Mouse (Mus musculus): ENCODE measurements at regions not wholly inside any gene's neighbourhood (a gene's known extent, or its start where the extent isn't known, plus 50 kb on each side); places are given as distances from the start of the nearest gene placed in this dataset.
"Not testable (repeated sequence)": the region's sequence is repeated elsewhere in the genome, so short reads cannot be mapped to it uniquely, and the experiment has no call there.

DNA sequence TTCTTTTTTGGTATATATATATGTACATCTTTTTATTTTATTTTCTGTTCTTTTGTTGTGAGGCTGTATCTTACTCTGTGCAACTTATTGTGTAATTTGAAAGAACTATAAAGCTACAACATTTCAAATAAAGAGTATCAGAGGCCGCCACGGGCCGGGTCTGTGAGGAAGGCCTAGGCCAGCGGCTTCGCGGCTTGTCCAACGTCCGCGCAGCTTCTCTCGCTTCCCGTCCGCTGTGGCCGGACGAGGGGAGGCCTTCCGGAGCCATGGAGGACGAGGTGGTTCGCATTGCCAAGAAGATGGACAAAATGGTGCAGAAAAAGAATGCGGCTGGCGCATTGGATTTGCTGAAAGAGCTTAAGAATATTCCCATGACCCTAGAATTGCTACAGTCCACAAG is 167.4 kb downstream of the Kif21a start:
- not testable (repeated sequence) for DNase-seq (ENCODE audit: low spot score)

DNA sequence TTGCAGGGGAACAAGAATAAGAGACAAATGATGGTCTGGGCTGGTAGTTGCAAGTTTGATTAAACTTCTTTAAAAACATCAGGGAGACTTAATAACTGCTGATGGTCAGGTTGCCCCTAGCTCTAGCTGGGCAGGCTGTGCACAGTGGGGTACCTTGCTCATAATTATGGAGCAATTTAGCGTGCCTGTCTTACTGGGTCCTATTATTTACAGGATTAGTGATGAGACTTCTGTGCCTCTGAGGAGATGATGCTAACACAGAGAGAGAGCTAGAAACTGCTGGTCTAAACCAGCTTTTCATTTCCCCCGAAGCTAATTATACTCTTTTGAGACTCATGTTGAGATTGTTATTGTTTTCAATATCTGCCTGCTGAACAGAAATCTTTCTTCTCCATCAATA is 180.3 kb downstream of the Kif21a start:
- no peak for DNase-seq (ENCODE audit: low spot score)

DNA sequence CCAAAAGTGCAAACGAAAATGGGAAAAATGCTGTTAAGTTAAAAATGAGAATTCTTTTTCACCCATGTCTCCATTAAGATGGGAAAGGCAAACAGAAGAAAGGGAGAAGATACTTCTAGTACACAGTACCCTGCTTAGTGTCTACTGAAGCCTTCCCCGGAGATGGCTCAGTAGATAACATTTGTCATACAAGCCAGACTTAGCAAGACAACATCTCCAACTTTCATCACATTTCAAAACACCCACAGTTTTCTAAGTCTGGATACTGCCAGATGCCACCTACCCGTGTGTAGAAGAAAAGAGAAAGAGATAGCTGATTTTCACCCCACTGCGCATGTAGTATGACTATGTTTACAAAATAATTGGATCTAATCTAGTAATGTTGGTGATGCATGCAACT is 174.5 kb upstream of the Cpne8 start:
- DNase-seq (ENCODE audit: low spot score): not testable (repeated sequence)

DNA sequence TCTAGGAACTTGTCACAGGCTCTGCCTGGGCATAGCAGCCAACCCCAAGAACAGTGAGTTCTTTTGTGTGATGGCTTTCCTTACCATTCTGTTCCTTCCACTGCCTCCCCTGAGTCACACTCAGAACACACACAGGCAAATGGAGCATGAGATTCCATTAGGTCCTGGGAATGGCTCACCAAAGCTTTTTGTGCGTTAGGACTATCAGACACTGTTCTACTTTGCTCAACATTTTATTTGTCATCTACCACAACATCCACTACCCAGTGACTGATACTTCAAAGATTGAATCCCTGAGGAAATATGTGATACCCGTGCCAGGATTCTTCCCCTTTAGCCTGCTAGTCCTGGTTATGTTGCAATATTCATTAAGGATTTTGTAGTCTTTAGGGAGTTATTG is 172.8 kb upstream of the Cpne8 start:
- DNase-seq (ENCODE audit: low spot score): no peak

DNA sequence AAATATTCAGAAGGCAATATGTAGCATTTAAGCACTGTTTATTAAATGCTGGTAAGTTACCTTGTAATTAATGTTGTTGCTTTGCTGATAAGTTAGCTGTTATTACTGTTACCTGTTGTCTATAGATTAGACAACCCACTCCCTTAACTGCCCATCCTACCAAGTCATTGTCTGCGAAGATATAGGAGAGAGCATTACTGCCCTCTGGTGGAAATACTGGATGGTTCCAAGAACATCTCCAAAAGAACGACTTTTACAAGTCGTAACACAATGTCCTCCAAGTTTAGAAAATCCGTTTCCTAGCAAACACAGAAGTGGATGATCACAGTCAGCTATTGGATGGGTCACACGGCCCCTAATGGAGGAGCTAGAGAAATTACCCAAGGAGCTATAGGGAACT is 162.2 kb upstream of the Cpne8 start:
- DNase-seq (ENCODE audit: low spot score): peak; percentile 4

GRCm38 (mm10) chr15:90835586-90835985 is 156.4 kb upstream of the Cpne8 start:
- DNase-seq (ENCODE audit: low spot score): no peak

GRCm38 (mm10) chr15:90827816-90828215 is 148.6 kb upstream of the Cpne8 start:
- DNase-seq (ENCODE audit: low spot score): no peak

- no peak for DNase-seq (ENCODE audit: low spot score)
Observed at GRCm38 (mm10) chr15:90822306-90822705, 143.1 kb upstream of the Cpne8 start.

- no peak for DNase-seq (ENCODE audit: low spot score)
Observed at GRCm38 (mm10) chr15:90819949-90820655, 140.9 kb upstream of the Cpne8 start.

GRCm38 (mm10) chr15:90818161-90818560 is 138.9 kb upstream of the Cpne8 start:
- DNase-seq (ENCODE audit: low spot score): no peak

DNA sequence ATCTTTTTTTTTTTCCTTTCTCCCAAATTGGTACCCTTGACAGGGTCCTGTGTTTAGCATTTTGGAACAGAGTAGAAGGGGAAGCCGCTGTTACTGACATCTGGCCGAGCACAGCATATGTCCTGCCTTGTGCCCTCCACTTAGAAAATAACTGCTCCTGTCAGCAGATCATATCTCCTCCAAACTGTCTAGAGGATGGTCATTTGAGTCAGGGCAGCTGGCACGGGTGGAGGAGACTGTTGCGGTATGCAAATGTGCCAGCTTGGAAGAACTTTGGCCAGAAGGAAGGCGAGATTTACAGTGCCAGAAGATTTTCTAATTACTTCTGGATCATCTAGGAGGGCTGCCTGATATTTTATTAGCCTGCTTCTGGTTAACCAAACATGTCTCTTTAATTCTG is 134.7 kb upstream of the Cpne8 start:
- DNase-seq (ENCODE audit: low spot score): no peak

GRCm38 (mm10) chr15:90810341-90810740 is 131.1 kb upstream of the Cpne8 start:
- no peak for DNase-seq (ENCODE audit: low spot score)

DNA sequence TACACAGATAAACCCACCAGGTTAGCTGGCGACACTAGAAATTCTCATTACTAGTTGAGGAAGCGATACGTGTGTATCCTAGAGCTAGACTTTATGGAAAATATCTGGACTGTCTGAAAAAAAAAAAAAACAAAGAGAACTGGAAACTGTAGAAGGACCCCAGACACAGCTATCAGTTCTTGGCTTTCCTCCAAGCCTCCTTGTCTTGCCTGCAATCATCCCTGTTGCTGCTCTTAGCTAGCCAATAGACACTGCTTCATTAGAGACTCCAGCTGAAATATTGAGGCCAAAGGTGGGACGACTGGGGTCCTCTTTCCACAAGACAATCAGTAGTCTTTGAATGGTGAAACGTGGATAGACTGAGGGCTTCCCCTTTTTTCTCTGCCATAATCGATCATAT is 129.0 kb upstream of the Cpne8 start:
- no peak for DNase-seq (ENCODE audit: low spot score)

DNA sequence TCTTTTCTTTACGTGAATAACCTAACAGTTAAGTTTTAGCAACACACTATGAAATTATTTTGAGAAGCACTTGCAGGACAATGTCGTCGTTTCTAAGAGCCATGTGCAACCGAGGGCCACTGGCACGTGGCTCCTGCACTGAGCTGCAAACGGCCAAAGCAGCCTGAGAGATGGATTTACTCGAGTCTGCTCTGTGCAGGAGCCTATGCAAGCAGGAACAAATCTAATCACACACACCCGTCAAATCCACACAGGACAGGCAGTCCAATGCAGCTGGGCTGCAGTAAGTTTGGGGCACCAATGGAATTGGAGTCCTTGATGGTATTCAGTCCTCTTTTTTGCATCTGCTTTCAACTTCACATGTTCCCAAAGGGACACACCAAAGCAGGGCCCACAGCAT is 118.8 kb upstream of the Cpne8 start:
- no peak for DNase-seq (ENCODE audit: low spot score)

DNA sequence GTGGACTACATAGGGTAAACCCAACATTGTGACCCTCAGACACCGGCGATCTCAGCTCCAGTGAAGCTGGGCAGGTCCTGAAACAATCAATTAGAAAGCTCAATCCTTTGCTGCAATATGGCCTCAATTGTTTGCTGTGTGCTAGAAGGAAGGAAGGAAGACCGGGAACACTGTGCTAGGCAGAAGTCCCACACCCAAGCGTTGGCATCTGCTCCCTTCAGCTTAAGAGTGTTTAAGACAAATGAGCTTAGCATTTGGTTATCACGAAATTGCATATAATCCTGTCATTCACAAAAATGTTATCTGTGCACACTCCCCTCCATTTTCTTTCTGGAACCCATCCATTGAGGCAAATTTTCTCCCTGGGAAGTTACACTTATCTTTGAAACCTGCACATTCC is 110.7 kb upstream of the Cpne8 start:
- no peak for DNase-seq (ENCODE audit: low spot score)

DNA sequence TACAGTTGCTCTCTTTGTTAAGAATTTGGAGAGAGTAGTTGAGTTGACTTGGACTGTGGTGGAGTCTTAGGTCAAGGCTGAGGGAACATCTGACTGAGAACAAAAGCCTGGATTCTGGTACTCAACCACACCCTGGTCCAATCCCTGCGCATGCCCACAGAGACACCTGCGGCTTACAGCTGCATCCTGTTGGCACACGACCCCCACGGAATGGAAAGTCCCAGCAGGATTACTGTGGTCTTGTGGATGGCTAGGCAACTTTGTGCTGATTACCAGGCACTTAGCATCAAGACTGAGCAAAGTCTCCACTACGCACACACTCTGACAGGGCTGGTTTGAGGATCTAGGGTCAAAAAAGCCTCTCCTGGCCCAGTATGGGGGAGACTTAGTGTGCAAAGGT is 105.5 kb upstream of the Cpne8 start:
- no peak for DNase-seq (ENCODE audit: low spot score)

GRCm38 (mm10) chr15:90767521-90767920 is 88.3 kb upstream of the Cpne8 start:
- no peak for DNase-seq (ENCODE audit: low spot score)

GRCm38 (mm10) chr15:90764501-90764900 is 85.3 kb upstream of the Cpne8 start:
- DNase-seq (ENCODE audit: low spot score): not testable (repeated sequence)

DNA sequence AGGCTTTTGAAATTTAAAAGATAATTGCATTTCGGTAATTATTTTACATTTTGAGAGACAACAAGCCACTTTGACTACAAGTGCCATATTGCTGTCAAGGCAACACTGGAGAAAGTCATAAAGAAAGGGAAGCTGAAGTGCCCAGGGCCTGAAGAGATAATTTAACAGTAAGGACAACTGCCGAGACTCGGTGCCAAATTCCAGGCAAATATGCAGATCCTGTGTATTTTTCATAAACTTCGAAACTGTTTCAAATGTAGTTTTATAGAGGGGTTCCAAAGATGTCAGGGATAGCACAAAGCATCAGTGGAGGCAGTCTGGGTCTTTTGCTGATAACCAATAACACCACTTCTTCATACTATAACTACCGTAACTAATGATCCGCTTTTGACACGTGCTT is 54.7 kb upstream of the Cpne8 start:
- no peak for DNase-seq (ENCODE audit: low spot score)

All from urinary bladder, postnatal 14 days (tissue).